Mouse (Mus musculus) kidney, adult 2 months (tissue): Measurements from ENCODE around the gene Lrrc59.

ENCODE experiments used
- CTCF ChIP-seq: fragments of 200-500 bp; conservative IDR thresholded peaks from 2 replicates; pipeline ENCODE4 v1.5.1; 2011; ENCODE audit warnings: low read depth, mild to moderate bottlenecking, control low read depth, low read length, moderate library complexity, mixed read lengths; ENCODE audit not compliant: insufficient read depth, insufficient read length
- POLR2A ChIP-seq: fragments of 200-500 bp; IDR thresholded peaks from one replicate; pipeline ENCODE4 v1.6.1; 2011; ENCODE audit warnings: low read depth, low read length, control low read depth

GRCm38 (mm10) chr11:94675446-94675845, 45.9 kb downstream of the Lrrc59 start:
- TF ChIP-seq POLR2A (no peak), CTCF (no peak)
